Mouse (Mus musculus) myocyte (in vitro differentiated cells): Measurements from ENCODE around the gene Gm3625.

Experiments
- CEBPB ChIP-seq: IDR thresholded peaks from 2 replicates; pipeline ENCODE4 v1.6.1; 2011; ENCODE audit warnings: mild to moderate bottlenecking, moderate library complexity; ENCODE audit not compliant: poor library complexity, insufficient read depth, severe bottlenecking
- E2F4 ChIP-seq: IDR thresholded peaks from one replicate; pipeline ENCODE4 v1.6.1; 2011; ENCODE audit warnings: mild to moderate bottlenecking, control low read depth, moderate library complexity; ENCODE audit not compliant: insufficient read depth
- MAX ChIP-seq: IDR thresholded peaks from one replicate; pipeline ENCODE4 v1.6.1; 2011; ENCODE audit warnings: low read depth, mild to moderate bottlenecking, control low read depth
- MYOD1 ChIP-seq, 3 experiments: IDR thresholded peaks; one replicate each; pipeline ENCODE4 v1.6.1; 2011; ENCODE audit warnings: control low read depth in 2 of 3, low read depth in 2 of 3, mild to moderate bottlenecking in 2 of 3, moderate library complexity in 1 of 3; ENCODE audit not compliant: insufficient read length in 2 of 3, control insufficient read depth in 1 of 3
- MYOG ChIP-seq, 3 experiments: IDR thresholded peaks; one replicate each; pipeline ENCODE4 v1.6.1; 2011; ENCODE audit warnings: control low read depth in 2 of 3, low read depth in 2 of 3, mild to moderate bottlenecking in 2 of 3; ENCODE audit not compliant: insufficient read length in 2 of 3, control insufficient read depth in 1 of 3, insufficient read depth in 1 of 3
- POLR2A ChIP-seq: IDR thresholded peaks from one replicate; pipeline ENCODE4 v1.6.1; 2011; ENCODE audit warnings: low read depth, mild to moderate bottlenecking, control low read depth, moderate library complexity; ENCODE audit not compliant: insufficient read length
- POLR2AphosphoS2 ChIP-seq: IDR thresholded peaks from one replicate; pipeline ENCODE4 v1.6.1; 2011; ENCODE audit warnings: low read depth, control low read depth; ENCODE audit not compliant: insufficient read length
- REST ChIP-seq: IDR thresholded peaks from one replicate; pipeline ENCODE4 v1.6.1; 2011; ENCODE audit warnings: mild to moderate bottlenecking, control low read depth, moderate library complexity; ENCODE audit not compliant: insufficient read depth, insufficient read length
- SRF ChIP-seq: IDR thresholded peaks from one replicate; pipeline ENCODE4 v1.6.1; 2011; ENCODE audit warnings: low read depth; ENCODE audit not compliant: control insufficient read depth, insufficient read length
- TCF12 ChIP-seq: IDR thresholded peaks from one replicate; pipeline ENCODE4 v1.6.1; 2011; ENCODE audit warnings: mild to moderate bottlenecking, control low read depth; ENCODE audit not compliant: poor library complexity, insufficient read depth, severe bottlenecking
- USF1 ChIP-seq: IDR thresholded peaks from one replicate; pipeline ENCODE4 v1.6.1; 2011; ENCODE audit warnings: low read depth, mild to moderate bottlenecking, control low read depth, moderate library complexity

- no peak for TF ChIP-seq CEBPB
- no peak for TF ChIP-seq POLR2A
- no peak for TF ChIP-seq MAX
- TF ChIP-seq E2F4 = no peak
- no peak for TF ChIP-seq USF1
- TF ChIP-seq POLR2AphosphoS2 = no peak
- TF ChIP-seq TCF12 = peak; percentile 50
- TF ChIP-seq REST = no peak
- TF ChIP-seq SRF = no peak
- peak; percentile 41 to 92 (median 91) for TF ChIP-seq MYOG (IDR thresholded peaks at IDR 0.05; ENCODE audit: control insufficient read depth in 1 of 3, insufficient read depth in 1 of 3, insufficient read length in 2 of 3, low read depth in 2 of 3)
- TF ChIP-seq MYOD1 (IDR thresholded peaks at IDR 0.05; ENCODE audit: control insufficient read depth in 1 of 3, insufficient read length in 2 of 3, low read depth in 2 of 3) = peak in 2 of 3 experiments; percentile 91 to 93
Observed at GRCm38 (mm10) chr12:4546491-4546890, 46.2 kb downstream of the Gm3625 start.
